Mouse (Mus musculus): ENCODE data around the gene Ndufaf2.

DNA sequence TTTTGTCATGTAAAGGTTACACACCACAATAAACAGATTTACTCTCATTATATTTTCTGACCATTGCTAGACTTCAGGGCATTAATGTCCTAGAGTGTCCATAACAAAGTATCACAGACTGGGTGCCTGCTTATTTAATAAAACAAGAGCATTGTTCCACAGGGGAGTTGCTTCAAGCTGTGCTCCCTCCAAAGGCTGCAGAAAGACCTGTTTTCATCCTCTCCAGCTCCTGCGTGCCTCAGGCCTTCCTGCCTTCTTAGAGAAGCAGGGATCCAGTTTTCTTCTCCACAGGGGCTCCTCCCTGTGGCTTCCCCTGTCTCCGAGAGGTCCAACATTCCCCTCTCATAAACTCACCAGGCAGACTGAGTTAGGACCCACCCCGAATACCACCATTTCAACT, 202.2 kb downstream of the Ndufaf2 start:
- TF ChIP-seq CTCF (IDR thresholded peaks at IDR 0.05; ENCODE audit: low read depth, low read length), result no peak
- TF ChIP-seq POLR2A (IDR thresholded peaks at IDR 0.05; ENCODE audit: extremely low read depth, insufficient read depth, low read length), result no peak

All from liver, adult 2 months (tissue).